Mouse (Mus musculus) CH12.LX (cell line): ENCODE data around the gene Tmem59l.

ENCODE experiments used
- CHD2 ChIP-seq: IDR thresholded peaks from 2 replicates; pipeline ENCODE4 v1.6.1; 2011; ENCODE audit warnings: low read length, improper control_type of control experiment
- CTCF ChIP-seq, 2 experiments: IDR thresholded peaks in 1 of 2; conservative IDR thresholded peaks in 1 of 2; 2 replicates each; pipeline ENCODE4 v1.5.1; 2011 to 2012; ENCODE audit warnings: low read depth in 2 of 2, low read length in 2 of 2, improper control_type of control experiment in 1 of 2, inconsistent platforms in 1 of 2, mild to moderate bottlenecking in 1 of 2, moderate library complexity in 1 of 2
- ELF1 ChIP-seq: IDR thresholded peaks from 2 replicates; pipeline ENCODE4 v1.6.1; 2014; ENCODE audit warnings: low read depth, mild to moderate bottlenecking, inconsistent platforms, low read length, improper control_type of control experiment
- EP300 ChIP-seq: IDR thresholded peaks from 2 replicates; pipeline ENCODE4 v1.6.1; 2011; ENCODE audit warnings: low read length, improper control_type of control experiment
- JUND ChIP-seq: conservative IDR thresholded peaks from 2 replicates; pipeline ENCODE4 v1.6.1; 2011; ENCODE audit warnings: low read depth, low read length, improper control_type of control experiment
- MAX ChIP-seq: IDR thresholded peaks from 2 replicates; pipeline ENCODE4 v1.6.1; 2011; ENCODE audit warnings: low read length, improper control_type of control experiment
- MAZ ChIP-seq: IDR thresholded peaks from 2 replicates; pipeline ENCODE4 v1.6.1; 2012; ENCODE audit warnings: low read depth, mild to moderate bottlenecking, inconsistent platforms, low read length, improper control_type of control experiment, moderate library complexity
- MYC ChIP-seq: IDR thresholded peaks from 2 replicates; pipeline ENCODE4 v1.6.1; 2011; ENCODE audit warnings: low read depth, mild to moderate bottlenecking, improper control_type of control experiment, low read length
- POLR2A ChIP-seq: IDR thresholded peaks from 2 replicates; pipeline ENCODE4 v1.6.1; 2011; ENCODE audit warnings: low read depth, mild to moderate bottlenecking, improper control_type of control experiment, low read length
- UBTF ChIP-seq: IDR thresholded peaks from 2 replicates; pipeline ENCODE4 v1.6.1; 2012; ENCODE audit warnings: low read depth, mild to moderate bottlenecking, inconsistent platforms, low read length, improper control_type of control experiment, moderate library complexity
- USF1 ChIP-seq: IDR thresholded peaks from 2 replicates; pipeline ENCODE4 v1.6.1; 2014; ENCODE audit warnings: low read depth, mild to moderate bottlenecking, inconsistent platforms, low read length, improper control_type of control experiment
- ZC3H11A ChIP-seq: IDR thresholded peaks from 2 replicates; pipeline ENCODE4 v1.6.1; 2012; ENCODE audit warnings: low read depth, mild to moderate bottlenecking, inconsistent platforms, low read length, improper control_type of control experiment
- ZKSCAN1 ChIP-seq: IDR thresholded peaks from 2 replicates; pipeline ENCODE4 v1.6.1; 2012; ENCODE audit warnings: low read depth, inconsistent platforms, low read length, improper control_type of control experiment, borderline replicate concordance

DNA sequence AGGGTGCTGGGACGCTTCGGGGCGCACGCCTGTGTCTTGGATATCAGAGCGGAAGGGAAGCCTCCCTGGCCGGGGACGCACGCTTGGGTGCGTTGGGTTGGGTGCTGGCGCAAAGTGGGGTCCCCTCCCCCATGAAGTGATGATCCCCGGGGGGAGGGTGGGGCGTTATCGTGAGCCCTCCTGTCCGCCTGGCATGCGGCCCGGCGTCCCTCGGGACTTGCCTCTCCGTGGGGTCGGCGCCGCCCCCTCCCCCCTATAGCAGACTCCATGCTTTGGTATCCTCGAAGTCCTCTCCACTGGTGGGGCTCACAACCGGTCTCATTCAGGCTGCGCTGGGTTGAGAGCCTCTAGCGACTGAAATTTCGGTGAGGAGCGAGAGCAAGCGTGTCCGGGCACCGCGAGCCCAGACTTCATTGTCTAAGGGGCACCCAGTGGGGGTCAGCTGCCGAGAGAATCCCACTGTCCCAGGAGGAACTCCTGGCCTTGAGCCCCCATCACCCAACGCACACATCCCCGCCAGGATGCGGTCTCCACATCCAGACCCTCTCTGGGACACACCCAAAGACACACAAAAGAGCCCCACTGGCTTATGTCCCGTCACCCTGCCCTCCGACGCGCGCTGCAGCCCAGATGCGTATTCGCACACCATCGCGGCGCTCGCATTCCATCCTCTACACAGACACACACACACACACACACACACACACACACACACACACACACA is 6.7 kb upstream of the Tmem59l start:
- TF ChIP-seq CTCF (conservative IDR thresholded peaks at IDR 0.05 in 1 of 2, IDR thresholded peaks at IDR 0.05 in 1 of 2; ENCODE audit: low read depth in 2 of 2, low read length in 2 of 2) = no peak
- no peak for TF ChIP-seq EP300
- no peak for TF ChIP-seq MAZ
- no peak for TF ChIP-seq MYC
- TF ChIP-seq USF1 = no peak
- no peak for TF ChIP-seq ELF1
- no peak for TF ChIP-seq ZC3H11A
- TF ChIP-seq POLR2A = no peak
- no peak for TF ChIP-seq UBTF
- TF ChIP-seq MAX = no peak
- no peak for TF ChIP-seq JUND
- no peak for TF ChIP-seq CHD2
- TF ChIP-seq ZKSCAN1 = no peak
